Mouse (Mus musculus) heart, embryonic 16.5 days (tissue): ENCODE data around the gene Gm12258. TPM values are rescaled to one million over a fixed set of nuclear protein-coding genes. Genes with fewer than 3 reads are reported as not detected.

Experiments used
- polyA plus RNA-seq: library from polyadenylated mRNA; unstranded; fragments of >200 nt; fragmentation: Nextera tagmentation; extraction: Ambion mirVana; gene quantifications from 2 replicates; pipeline ENCODE4 v1.2.1, GENCODE M21; 2015

The Gm12258 gene
- polyA plus RNA-seq, 1 experiment from 2014 or later: 5.1 TPM

Other genes starting within 250 kb of the Gm12258 start
- not detected in 2 replicates for gene 2210407C18Rik, start 231.1 kb upstream of the Gm12258 start, polyA plus RNA-seq
- gene Olfr323, start 216.7 kb upstream of the Gm12258 start, polyA plus RNA-seq: not detected in 2 replicates
- 0.07 TPM in 1 of 2 replicates, not detected in the other for gene Trim58, start 206.7 kb upstream of the Gm12258 start, polyA plus RNA-seq
- gene Olfr322, start 188.4 kb upstream of the Gm12258 start, polyA plus RNA-seq: not detected in 2 replicates
- gene Olfr320, start 166.1 kb upstream of the Gm12258 start, polyA plus RNA-seq: not detected in 2 replicates
- gene Olfr319, start 148.0 kb upstream of the Gm12258 start, polyA plus RNA-seq: not detected in 2 replicates
- gene Olfr318, start 123.1 kb upstream of the Gm12258 start, polyA plus RNA-seq: not detected in 2 replicates
- gene Olfr317, start 107.9 kb upstream of the Gm12258 start, polyA plus RNA-seq: not detected in 2 replicates
- gene Olfr316, start 94.4 kb upstream of the Gm12258 start, polyA plus RNA-seq: not detected in 2 replicates
- gene Olfr315, start 74.0 kb upstream of the Gm12258 start, polyA plus RNA-seq: not detected in 2 replicates
- 0.11 TPM in 1 of 2 replicates, not detected in the other for gene Olfr314, start 64.2 kb upstream of the Gm12258 start, polyA plus RNA-seq
- 1.5 and 2.5 TPM in 2 replicates for gene Fam183b, start 45.2 kb upstream of the Gm12258 start, polyA plus RNA-seq
- gene Olfr313, start 32.2 kb upstream of the Gm12258 start, polyA plus RNA-seq: 0.09 and 0.12 TPM in 2 replicates
- 0.25 TPM in 1 of 2 replicates, not detected in the other for gene Olfr312, start 17.9 kb upstream of the Gm12258 start, polyA plus RNA-seq
- 0.15 and 0.22 TPM in 2 replicates for gene Olfr311, start 7.9 kb upstream of the Gm12258 start, polyA plus RNA-seq
- gene 2810021J22Rik, start 20.1 kb downstream of the Gm12258 start, polyA plus RNA-seq: 3.4 and 3.7 TPM in 2 replicates
- gene Zfp39, start 57.1 kb downstream of the Gm12258 start, polyA plus RNA-seq: 3.2 and 5.0 TPM in 2 replicates
- gene Btnl10, start 70.8 kb downstream of the Gm12258 start, polyA plus RNA-seq: 0.10 TPM in 1 of 2 replicates, not detected in the other
- gene Rnf187, start 91.8 kb downstream of the Gm12258 start, polyA plus RNA-seq: 172 and 176 TPM in 2 replicates
- 21.8 and 27.5 TPM in 2 replicates for gene Hist3h2ba, start 101.8 kb downstream of the Gm12258 start, polyA plus RNA-seq
- gene Hist3h2a, start 107.5 kb downstream of the Gm12258 start, polyA plus RNA-seq: 33.9 and 35.2 TPM in 2 replicates
- 0.26 and 0.39 TPM in 2 replicates for gene Trim17, start 107.5 kb downstream of the Gm12258 start, polyA plus RNA-seq
- 37.1 and 40.3 TPM in 2 replicates for gene Trim11, start 130.9 kb downstream of the Gm12258 start, polyA plus RNA-seq